Mouse (Mus musculus) erythroid progenitor cell, adult 5-6 weeks (primary cell): ENCODE results near the gene Fance. TPM values are rescaled to one million over a fixed set of nuclear protein-coding genes. Genes with fewer than 3 reads are reported as not detected.
"Not testable (repeated sequence)": the region's sequence is repeated elsewhere in the genome, so short reads cannot be mapped to it uniquely, and the experiment has no call there.

ENCODE experiments used
- ATAC-seq: replicated peaks from 2 replicates; pipeline ENCODE4 v1.8.0; 2016; ENCODE audit warnings: moderate number of reproducible peaks, mild to moderate bottlenecking, moderate TSS enrichment, inconsistent platforms; ENCODE audit not compliant: poor library complexity, low FRiP score, severe bottlenecking
- total RNA-seq, 2 experiments: library from RNA; stranded (forward) in 1 of 2; stranded (reverse) in 1 of 2; fragments of 150-400 nt in 1 of 2; fragments of 186-747, 209-891 nt in 1 of 2; gene quantifications; 2 replicates each; pipeline versions ENCODE4 v1.2.3 to v1.2.4; 2015 to 2017; ENCODE audit warnings: low replicate concordance in 2 of 2

Gene Fance
- total RNA-seq, 2 experiments from 2014 or later: 0.76 to 10.5 TPM

GRCm38 (mm10) chr17:28344050-28344607 lies 30.8 kb downstream of the Fance start:
- ATAC-seq: no peak

- ATAC-seq: no peak
Measured at GRCm38 (mm10) chr17:28344670-28345069, 31.4 kb downstream of the Fance start.

- ATAC-seq: no peak
Measured at GRCm38 (mm10) chr17:28345271-28345721, 32.0 kb downstream of the Fance start.

- ATAC-seq: no peak
Measured at GRCm38 (mm10) chr17:28345882-28346281, 32.6 kb downstream of the Fance start.

GRCm38 (mm10) chr17:28347327-28347726 lies 34.0 kb downstream of the Fance start:
- ATAC-seq: no peak

- no peak for ATAC-seq
Measured at GRCm38 (mm10) chr17:28348211-28348610, 34.9 kb downstream of the Fance start.

GRCm38 (mm10) chr17:28349264-28349880 lies 36.1 kb downstream of the Fance start:
- no peak for ATAC-seq

GRCm38 (mm10) chr17:28349901-28350465 lies 36.7 kb downstream of the Fance start:
- no peak for ATAC-seq

GRCm38 (mm10) chr17:28350466-28351352 lies 37.4 kb downstream of the Fance start, which contains the start of gene Tead3:
Tead3 (minus strand) TSS chr17:28350817.
- no peak for ATAC-seq

GRCm38 (mm10) chr17:28351353-28351890 lies 38.1 kb downstream of the Fance start:
- ATAC-seq: no peak

GRCm38 (mm10) chr17:28352018-28352417 lies 38.7 kb downstream of the Fance start:
- ATAC-seq: no peak

GRCm38 (mm10) chr17:28355871-28356270 lies 42.6 kb downstream of the Fance start:
- ATAC-seq: no peak

GRCm38 (mm10) chr17:28358576-28359261 lies 45.4 kb downstream of the Fance start:
- not testable (repeated sequence) for ATAC-seq

GRCm38 (mm10) chr17:28360531-28361277 lies 47.4 kb downstream of the Fance start:
- no peak for ATAC-seq

- ATAC-seq: no peak
Measured at GRCm38 (mm10) chr17:28361921-28362652, 48.8 kb downstream of the Fance start.

- no peak for ATAC-seq
Measured at GRCm38 (mm10) chr17:28362653-28363292, 49.5 kb downstream of the Fance start.

GRCm38 (mm10) chr17:28363507-28363906 lies 50.2 kb downstream of the Fance start:
- ATAC-seq: no peak

GRCm38 (mm10) chr17:28365122-28365521 lies 51.8 kb downstream of the Fance start, which contains the start of gene Tulp1:
Tulp1 (minus strand) TSS chr17:28365222.
- ATAC-seq: no peak
